Comparison of ENCODE assay signal across 8 mouse cellular contexts in the genomic region with DNA sequence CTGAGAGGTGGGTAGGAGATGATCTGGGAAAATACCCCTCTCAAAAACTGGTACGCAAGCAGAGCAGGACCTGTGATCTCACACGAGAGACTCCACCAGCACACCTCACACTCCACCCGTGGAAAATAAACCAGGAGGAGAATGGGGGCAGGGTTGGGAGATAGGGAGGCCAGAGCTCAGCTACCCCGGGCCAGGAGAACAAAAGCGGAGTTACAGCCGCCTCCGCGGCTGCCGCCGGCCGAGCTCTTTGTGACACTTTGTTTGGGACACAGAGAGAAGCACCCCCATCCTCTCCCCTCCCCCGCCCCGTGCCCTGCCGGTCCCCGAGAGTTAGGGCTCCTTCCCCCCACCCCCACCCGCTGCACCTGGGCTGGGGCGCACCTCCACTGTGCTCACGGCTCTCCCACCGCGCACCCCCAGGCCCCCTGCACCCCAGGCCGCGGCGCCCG. TPM values are rescaled to one million over a fixed set of nuclear protein-coding genes. Genes with fewer than 3 reads are reported as not detected.
DNase-seq lines count a peak whose midpoint lies in the region; ATAC-seq and TF ChIP-seq lines count a peak whose summit lies in the region.

No protein-coding gene starts in this region.

- no peak for TF ChIP-seq CTCF in kidney, postnatal 0 days (IDR thresholded peaks at IDR 0.05; ENCODE audit: low read depth)

- peak overlapping the region; percentile 91 for H3K9ac ChIP-seq in kidney, postnatal 0 days (ENCODE audit: low read depth, low read length)
- H3K9ac ChIP-seq in forebrain, embryonic 15.5 days (replicated peaks), result peak overlapping the region; percentile 64
- peak overlapping the region; percentile 94 for H3K9ac ChIP-seq in midbrain, embryonic 14.5 days (replicated peaks; ENCODE audit: low read length)

- H3K4me1 ChIP-seq in kidney, postnatal 0 days (replicated peaks; ENCODE audit: insufficient read depth, low read length), result peaks cover 41% of the 10 kb centered on the region
- H3K4me1 ChIP-seq in brown adipose tissue, adult 24 weeks (ENCODE audit: control insufficient read depth, insufficient read depth, insufficient read length, low read length), result peaks cover 14% of the 10 kb centered on the region; the same call in 1 of the 2 replicates
- peaks cover 69% of the 10 kb centered on the region for H3K4me1 ChIP-seq in forebrain, embryonic 15.5 days
- H3K4me1 ChIP-seq in midbrain, embryonic 14.5 days (ENCODE audit: control insufficient read depth, insufficient read depth, low read length), result peaks cover 67% of the 10 kb centered on the region

- DNase-seq in kidney, postnatal 0 days (ENCODE audit: low spot score), result peak; percentile 69
- no peak for DNase-seq in kidney, postnatal 14 days
- peak; percentile 70 for DNase-seq in kidney, postnatal 10 days
- peak; percentile 78 for DNase-seq in midbrain, embryonic 14.5 days
- DNase-seq in thymus, postnatal 36 days, result peak; percentile 86 to 92
- DNase-seq in right cerebral cortex, adult 18-20 months, result no peak

- no peaks in the 10 kb centered on the region for H3K27me3 ChIP-seq in kidney, postnatal 0 days (ENCODE audit: insufficient read depth, low read length)
- H3K27me3 ChIP-seq in forebrain, embryonic 15.5 days, result no peaks in the 10 kb centered on the region
- no peaks in the 10 kb centered on the region for H3K27me3 ChIP-seq in midbrain, embryonic 14.5 days (ENCODE audit: control insufficient read depth, insufficient read depth, low read length)

- H3K36me3 ChIP-seq in kidney, postnatal 0 days (ENCODE audit: insufficient read depth, low read length), result no peaks in the 10 kb centered on the region
- H3K36me3 ChIP-seq in forebrain, embryonic 15.5 days, result peaks cover under 1% of the 10 kb centered on the region; the same call in 1 of the 2 replicates
- H3K36me3 ChIP-seq in midbrain, embryonic 14.5 days (ENCODE audit: control insufficient read depth, insufficient read depth, low read length), result peaks cover 11% of the 10 kb centered on the region

- H3K27ac ChIP-seq in kidney, postnatal 0 days, result peak overlapping the region; percentile 97
- H3K27ac ChIP-seq in brown adipose tissue, adult 24 weeks (replicated peaks; ENCODE audit: low read depth, low read length), result peak overlapping the region; percentile 22
- peak overlapping the region; percentile 95 for H3K27ac ChIP-seq in forebrain, embryonic 15.5 days (replicated peaks)
- H3K27ac ChIP-seq in midbrain, embryonic 14.5 days (replicated peaks; ENCODE audit: low read depth, low read length), result peak overlapping the region; percentile 99

- no peaks in the 10 kb centered on the region for H3K9me3 ChIP-seq in kidney, postnatal 0 days (replicated peaks; ENCODE audit: low read length)
- no peaks in the 10 kb centered on the region for H3K9me3 ChIP-seq in forebrain, embryonic 15.5 days
- H3K9me3 ChIP-seq in midbrain, embryonic 14.5 days (ENCODE audit: control insufficient read depth, low read length), result no peaks in the 10 kb centered on the region

- H3K4me3 ChIP-seq in kidney, postnatal 0 days (replicated peaks; ENCODE audit: low read depth, low read length), result peak overlapping the region; percentile 84
- peak overlapping the region; percentile 41 for H3K4me3 ChIP-seq in brown adipose tissue, adult 24 weeks (ENCODE audit: insufficient read depth, low read depth, low read length)
- peak overlapping the region; percentile 67 for H3K4me3 ChIP-seq in forebrain, embryonic 15.5 days
- H3K4me3 ChIP-seq in midbrain, embryonic 14.5 days (replicated peaks; ENCODE audit: low read depth, low read length), result peak overlapping the region; percentile 68

- 2% methylated on average over 15 of the region's 24 CpGs for WGBS in kidney, postnatal 0 days
- under 1% methylated on average over 24 of the region's 24 CpGs for WGBS in forebrain, embryonic 15.5 days
- whole genome bisulfite sequencing in midbrain, embryonic 14.5 days, result 2% methylated on average over 18 of the region's 24 CpGs

- H3K4me2 ChIP-seq in kidney, postnatal 0 days (ENCODE audit: low read length), result peak overlapping the region; percentile 67
- H3K4me2 ChIP-seq in forebrain, embryonic 15.5 days (replicated peaks), result peak overlapping the region; percentile 46
- peak overlapping the region; percentile 69 for H3K4me2 ChIP-seq in midbrain, embryonic 14.5 days (ENCODE audit: low read length)

- no peak; the same call in 1 of the 2 replicates for ATAC-seq in kidney, postnatal 0 days (replicated peaks; ENCODE audit: low FRiP score, low read depth)
- ATAC-seq in forebrain, embryonic 15.5 days (replicated peaks), result 0 out of 2 replicates have a peak, but pooled peaks have one; percentile 2
- ATAC-seq in midbrain, embryonic 14.5 days (ENCODE audit: low FRiP score, low TSS enrichment), result peak; percentile 4

RNA-seq across cellular contexts. Expression of gene Tmem253, which starts 1.7 kb away (rescaled TPM):
- 1.7 and 2.3 TPM in 2 replicates for polyA plus RNA-seq in kidney, postnatal 0 days (2015; fragmentation: Nextera tagmentation; extraction: Ambion mirVana)
- 3.0 and 7.6 TPM in 2 replicates for polyA plus RNA-seq in brown adipose tissue, adult 24 weeks (2012; ENCODE audit: insufficient read depth, insufficient read length, missing spikeins)
- polyA plus RNA-seq in forebrain, embryonic 15.5 days (2015; fragmentation: Nextera tagmentation; extraction: Ambion mirVana), result 0.28 and 0.64 TPM in 2 replicates
- 0.37 and 0.39 TPM in 2 replicates for polyA plus RNA-seq in midbrain, embryonic 14.5 days (2014; fragmentation: Nextera tagmentation; extraction: Ambion mirVana)

RNA-seq across cellular contexts. Expression of gene Zfp219, which starts 6.7 kb away (rescaled TPM):
- polyA plus RNA-seq in kidney, postnatal 0 days (2015; fragmentation: Nextera tagmentation; extraction: Ambion mirVana), result 34.0 and 35.8 TPM in 2 replicates
- polyA plus RNA-seq in brown adipose tissue, adult 24 weeks (2012; ENCODE audit: insufficient read depth, insufficient read length, missing spikeins), result 21.9 and 27.3 TPM in 2 replicates
- 43.3 and 48.9 TPM in 2 replicates for polyA plus RNA-seq in forebrain, embryonic 15.5 days (2015; fragmentation: Nextera tagmentation; extraction: Ambion mirVana)
- polyA plus RNA-seq in midbrain, embryonic 14.5 days (2014; fragmentation: Nextera tagmentation; extraction: Ambion mirVana), result 41.6 and 46.9 TPM in 2 replicates

RNA-seq across cellular contexts. Expression of gene Olfr221, which starts 28.5 kb away (rescaled TPM):
- polyA plus RNA-seq in kidney, postnatal 0 days (2015; fragmentation: Nextera tagmentation; extraction: Ambion mirVana), result not detected in 2 replicates
- not detected in 2 replicates for polyA plus RNA-seq in brown adipose tissue, adult 24 weeks (2012; ENCODE audit: insufficient read depth, insufficient read length, missing spikeins)
- not detected in 2 replicates for polyA plus RNA-seq in forebrain, embryonic 15.5 days (2015; fragmentation: Nextera tagmentation; extraction: Ambion mirVana)
- polyA plus RNA-seq in midbrain, embryonic 14.5 days (2014; fragmentation: Nextera tagmentation; extraction: Ambion mirVana), result not detected in 2 replicates

RNA-seq across cellular contexts. Expression of gene Arhgef40, which starts 29.3 kb away (rescaled TPM):
- polyA plus RNA-seq in kidney, postnatal 0 days (2015; fragmentation: Nextera tagmentation; extraction: Ambion mirVana), result 58.0 and 61.3 TPM in 2 replicates
- polyA plus RNA-seq in brown adipose tissue, adult 24 weeks (2012; ENCODE audit: insufficient read depth, insufficient read length, missing spikeins), result 29.4 and 30.1 TPM in 2 replicates
- polyA plus RNA-seq in forebrain, embryonic 15.5 days (2015; fragmentation: Nextera tagmentation; extraction: Ambion mirVana), result 65.7 and 69.8 TPM in 2 replicates
- 72.8 and 75.8 TPM in 2 replicates for polyA plus RNA-seq in midbrain, embryonic 14.5 days (2014; fragmentation: Nextera tagmentation; extraction: Ambion mirVana)

Comparison
In these comparisons a context has a peak if more than half of its experiments do, and no peak if none do; other contexts are left out.
1. DNase-seq: peak in kidney, postnatal 0 days (single experiment), kidney, postnatal 10 days (single experiment), midbrain, embryonic 14.5 days (single experiment) and thymus, postnatal 36 days (2 of 2); none in kidney, postnatal 14 days (single experiment) and right cerebral cortex, adult 18-20 months (single experiment).
2. H3K27ac ChIP-seq: peak in every context shown above with its lines; median percentile 99 in midbrain, embryonic 14.5 days; 97 in kidney, postnatal 0 days; 95 in forebrain, embryonic 15.5 days; 22 in brown adipose tissue, adult 24 weeks.
3. Peak in every context shown above with its lines, with median percentiles within 50 percentile points of each other: H3K4me2 ChIP-seq, H3K4me3 ChIP-seq and H3K9ac ChIP-seq.